Mouse (Mus musculus) mouse trophoblast stem cell (cell line): ENCODE measurements at regions not wholly inside any gene's neighbourhood (a gene's known extent, or its start where the extent isn't known, plus 50 kb on each side); places are given as distances from the start of the nearest gene placed in this dataset.

Source experiments
- in situ Hi-C, 2 experiments: fragments of 300-500 bp; cut with MseI, MboI; formaldehyde crosslinking; loops; 2 replicates in 1 of 2; 3 replicates in 1 of 2; pipeline ENCODE4 v1.15.1; 2025

- in situ Hi-C loops, result no loop called here
Observed at GRCm38 (mm10) chr1:153962161-153962720, 62.2 kb upstream of the Teddm2 start.

GRCm38 (mm10) chr1:153963744-153964342 is 63.8 kb upstream of the Teddm2 start:
- in situ Hi-C loops, result no loop called here

DNA sequence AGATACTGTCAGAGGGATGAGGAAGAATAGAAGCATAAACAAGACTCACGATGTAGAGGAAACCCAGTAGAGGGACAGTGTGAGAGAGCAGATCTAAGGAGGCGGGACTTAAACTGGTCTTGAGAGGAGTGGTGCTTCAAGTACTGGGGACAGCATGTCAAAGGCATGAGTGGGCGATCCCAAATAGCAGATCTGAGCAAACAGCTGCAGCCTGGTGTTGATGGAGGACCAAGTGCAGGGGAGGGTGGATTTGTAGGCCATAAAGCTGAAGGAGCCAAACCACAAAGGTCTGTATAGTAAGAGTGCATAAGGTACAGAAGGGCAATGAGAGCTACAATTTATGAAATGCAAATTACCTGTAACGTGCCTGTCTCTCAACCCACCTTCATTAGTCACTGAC is 69.4 kb upstream of the Teddm2 start:
- in situ Hi-C loops, result no loop called here

- in situ Hi-C loops, result no loop called here
Observed at GRCm38 (mm10) chr1:153974300-153974699, 74.3 kb upstream of the Teddm2 start.

- in situ Hi-C loops, result no loop called here
Observed at GRCm38 (mm10) chr1:153977963-153978726, 78.1 kb upstream of the Teddm2 start.

- in situ Hi-C loops, result no loop called here
Observed at GRCm38 (mm10) chr1:153980886-153981285, 80.9 kb upstream of the Teddm2 start.

GRCm38 (mm10) chr1:153985595-153985994 is 85.6 kb upstream of the Teddm2 start:
- in situ Hi-C loops, result no loop called here

- in situ Hi-C loops, result no loop called here
Observed at GRCm38 (mm10) chr1:153986632-153987031, 86.6 kb upstream of the Teddm2 start.

GRCm38 (mm10) chr1:153988297-153988696 is 88.3 kb upstream of the Teddm2 start:
- in situ Hi-C loops, result no loop called here

GRCm38 (mm10) chr1:153990651-153991435 is 90.8 kb upstream of the Teddm2 start:
- in situ Hi-C loops, result no loop called here

DNA sequence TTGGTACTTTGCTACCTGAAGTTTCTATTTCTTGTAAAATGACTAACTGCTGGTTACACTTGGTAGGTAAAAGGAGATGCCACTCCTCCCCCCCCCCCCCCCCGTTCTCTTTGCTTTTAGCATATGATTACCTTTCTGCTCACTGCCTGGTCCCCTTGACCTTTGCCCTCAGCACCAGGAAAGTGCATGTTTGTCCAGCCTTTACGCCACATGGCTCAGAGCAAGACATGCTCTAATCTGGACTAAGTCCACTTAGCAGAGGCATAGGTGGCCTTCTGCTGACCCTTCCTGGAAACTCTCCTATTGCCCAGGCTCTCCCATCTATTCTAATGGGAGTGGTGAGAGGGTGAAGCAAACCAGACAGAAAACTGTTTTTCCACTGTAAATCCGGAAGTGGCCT is 92.4 kb upstream of the Teddm2 start:
- in situ Hi-C loops, result no loop called here

GRCm38 (mm10) chr1:153994871-153995270 is 94.8 kb upstream of the Teddm2 start:
- in situ Hi-C loops, result no loop called here

- in situ Hi-C loops, result no loop called here
Observed at GRCm38 (mm10) chr1:153997201-153998181, 97.5 kb upstream of the Teddm2 start.

DNA sequence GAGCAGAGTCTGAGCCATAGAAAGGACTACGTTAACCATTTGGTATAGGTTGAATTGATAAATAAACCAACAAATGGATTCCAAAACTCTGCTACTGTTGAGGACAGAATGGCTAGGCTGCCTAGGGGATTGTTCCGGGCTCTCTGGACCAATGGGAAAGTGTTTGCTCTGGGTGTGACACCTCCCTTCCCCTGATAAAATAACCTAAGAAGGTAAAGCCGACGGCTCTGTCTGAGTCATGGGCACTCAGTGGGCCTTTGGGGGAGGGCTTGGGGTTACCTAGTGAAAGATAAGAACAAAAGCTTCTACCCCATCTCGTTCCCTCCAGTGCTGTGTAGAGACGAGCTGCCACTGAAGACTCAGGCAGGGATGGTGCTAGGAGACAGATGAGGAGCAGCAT is 99.7 kb upstream of the Teddm2 start:
- in situ Hi-C loops, result no loop called here

- in situ Hi-C loops, result no loop called here
Observed at GRCm38 (mm10) chr1:154003669-154004068, 103.6 kb upstream of the Teddm2 start.

- in situ Hi-C loops, result no loop called here
Observed at GRCm38 (mm10) chr1:154004647-154005046, 104.6 kb upstream of the Teddm2 start.

GRCm38 (mm10) chr1:154006055-154006454 is 106.0 kb upstream of the Teddm2 start:
- in situ Hi-C loops, result no loop called here

- in situ Hi-C loops, result no loop called here
Observed at GRCm38 (mm10) chr1:154007440-154007839, 107.4 kb upstream of the Teddm2 start.

GRCm38 (mm10) chr1:154008593-154009310 is 108.7 kb upstream of the Teddm2 start:
- in situ Hi-C loops, result no loop called here

GRCm38 (mm10) chr1:154010681-154011080 is 110.7 kb upstream of the Teddm2 start:
- in situ Hi-C loops, result no loop called here
